Mouse (Mus musculus): ENCODE measurements around the gene Zc3h10. TPM values are rescaled to one million over a fixed set of nuclear protein-coding genes. Genes with fewer than 3 reads are reported as not detected.

Zc3h10 gene
- 4.0 and 4.5 TPM in 2 replicates for polyA plus RNA-seq (2012; rRNA removed)

DNA sequence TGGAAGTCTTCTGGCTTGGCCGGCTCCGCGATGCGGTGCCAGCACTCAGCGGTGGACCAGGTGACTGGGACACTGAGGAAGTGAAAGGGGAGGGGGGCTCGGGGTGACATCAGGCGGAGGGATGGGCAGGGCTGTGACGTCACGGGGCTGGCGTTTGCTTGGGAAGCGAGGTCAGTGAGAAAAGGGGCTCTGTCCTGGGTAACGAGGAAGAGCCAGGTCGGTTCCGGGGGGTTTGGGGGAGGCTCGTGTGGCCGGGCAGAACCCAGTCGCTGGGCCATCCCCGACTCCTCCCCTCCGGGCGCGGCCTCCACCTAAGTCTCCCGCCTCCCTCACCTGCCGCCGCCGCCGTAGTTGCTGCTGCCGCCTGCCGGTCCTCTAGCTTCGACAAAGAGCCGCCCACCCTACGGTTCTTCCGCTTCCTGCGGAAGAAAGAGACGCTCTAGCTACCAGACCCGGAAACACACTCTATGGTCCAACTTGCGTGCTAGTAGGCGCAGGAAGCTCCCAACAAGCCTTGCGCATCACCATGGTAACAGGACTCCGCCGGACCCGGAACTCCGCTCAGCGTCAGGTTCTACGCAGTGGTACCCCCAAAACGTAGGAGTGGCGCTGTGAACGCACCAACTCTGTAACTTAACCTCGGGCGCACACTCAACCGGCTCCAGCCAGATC is at the start of gene Zc3h10:
Zc3h10 (minus strand) TSS at position 414 of the 672 bp plus-strand sequence.

DNA sequence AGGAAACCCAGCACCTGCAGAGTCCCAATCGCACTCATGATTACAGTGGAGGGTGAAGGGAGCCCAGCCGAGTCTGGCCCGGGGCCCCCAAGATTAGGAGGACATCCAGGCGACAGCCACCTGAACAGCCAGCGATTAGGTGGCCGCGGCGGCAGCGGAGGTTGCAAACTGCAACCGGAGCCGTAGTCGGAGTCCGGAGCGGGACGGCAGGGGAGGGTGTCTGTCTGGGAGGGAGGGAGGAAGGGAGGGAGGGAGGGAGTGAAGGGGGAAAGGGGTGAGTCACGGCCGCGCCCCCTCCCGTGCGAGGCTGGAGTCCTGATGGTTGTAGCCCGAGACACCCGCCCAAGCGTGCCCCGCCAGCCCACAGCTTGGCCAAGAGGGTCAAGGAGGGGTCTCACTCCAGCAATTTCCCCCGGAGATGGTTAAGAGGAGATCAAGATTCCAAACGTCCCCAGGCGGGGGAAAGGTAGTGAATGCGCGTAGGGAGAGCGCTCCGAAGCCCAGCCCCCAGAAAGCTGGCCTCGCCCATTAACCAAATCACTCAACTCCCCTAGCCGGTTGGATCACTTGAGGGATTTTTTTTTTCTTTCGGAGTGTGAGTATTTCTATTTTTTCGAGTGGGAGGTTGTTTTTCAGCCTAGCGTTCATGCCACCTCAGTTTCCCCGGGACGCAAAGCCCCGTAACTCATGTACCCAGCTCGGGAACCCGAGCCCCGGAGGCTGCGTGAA is 42.1 kb upstream of the Zc3h10 start, which contains the start of gene Erbb3:
Erbb3 (minus strand) TSS at position 189 of the 729 bp plus-strand sequence.

DNA sequence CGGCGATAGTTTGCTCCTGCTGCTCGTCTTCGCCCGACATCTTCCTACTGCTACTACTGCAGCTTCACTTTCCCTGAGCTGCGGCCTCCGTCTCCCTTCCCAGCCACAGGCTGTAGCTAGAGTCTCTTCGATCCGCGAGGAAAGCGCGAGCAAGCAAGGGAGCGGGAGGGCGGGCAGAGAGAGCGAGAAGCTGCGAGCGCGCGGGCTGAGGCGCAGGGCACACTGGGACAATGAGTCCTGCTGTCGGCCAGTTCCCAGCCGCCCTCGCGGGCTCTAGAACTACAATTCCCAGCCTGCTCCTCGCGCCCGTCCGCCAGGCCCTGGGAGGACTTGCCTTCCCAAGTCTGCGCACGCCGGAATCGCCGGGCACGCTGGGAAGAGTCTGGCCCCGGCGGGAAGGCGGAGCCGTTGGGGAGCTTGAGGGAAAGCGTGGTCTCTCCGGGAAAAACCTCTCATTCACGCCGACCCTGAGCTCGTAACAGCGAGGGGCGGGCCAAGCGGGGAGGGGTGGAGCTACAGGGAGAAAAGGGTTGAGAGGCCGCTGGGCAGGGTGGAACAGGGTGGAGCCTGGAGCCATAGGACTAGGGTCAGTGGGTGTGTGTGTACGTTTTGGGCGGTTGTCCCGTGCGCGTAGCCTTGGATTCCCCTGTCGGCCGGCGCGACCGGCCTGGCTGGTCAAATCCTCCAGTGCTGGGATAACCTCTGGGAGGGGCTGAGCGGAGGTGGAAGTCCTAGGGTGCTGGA is 18.4 kb upstream of the Zc3h10 start, which contains the start of gene Pa2g4:
Pa2g4 (minus strand) TSS at position 200 of the 744 bp plus-strand sequence.

DNA sequence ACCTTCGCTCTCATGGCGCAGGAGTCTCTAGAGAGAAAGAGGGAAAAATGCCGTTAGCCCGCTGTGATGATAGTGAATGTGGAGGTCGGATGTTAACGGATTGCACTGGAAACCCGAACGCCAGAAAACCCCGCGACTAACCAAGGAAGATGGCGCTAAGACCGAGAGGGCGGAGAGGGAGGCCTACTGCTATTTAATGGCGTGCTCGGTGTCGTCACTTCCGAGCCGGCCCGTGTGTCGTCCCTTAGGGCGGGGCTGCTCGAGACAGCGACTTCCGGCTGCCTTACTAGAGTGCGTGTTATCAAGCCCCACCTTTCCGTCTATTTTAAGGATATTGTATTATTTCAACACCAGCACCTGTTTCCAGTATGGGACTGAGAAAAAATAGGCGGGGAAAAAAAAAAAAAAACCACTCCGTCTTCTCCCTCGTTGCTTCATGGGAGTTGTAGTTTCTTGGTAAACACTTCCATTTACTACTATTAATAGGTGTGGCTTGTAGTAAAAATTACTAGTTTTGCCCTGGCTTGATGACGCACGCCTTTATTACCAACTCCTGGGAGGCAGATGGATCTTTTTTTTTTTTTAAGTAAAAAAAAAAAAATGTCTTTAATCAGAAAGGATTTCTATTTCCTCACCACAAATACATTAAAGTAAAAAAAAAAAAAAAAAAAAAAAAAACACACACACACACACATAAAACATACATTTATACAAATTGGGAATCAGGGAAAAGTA is 1.5 kb upstream of the Zc3h10 start, which contains the start of gene Rpl41:
Rpl41 (minus strand) TSS at position 359 of the 735 bp plus-strand sequence.

DNA sequence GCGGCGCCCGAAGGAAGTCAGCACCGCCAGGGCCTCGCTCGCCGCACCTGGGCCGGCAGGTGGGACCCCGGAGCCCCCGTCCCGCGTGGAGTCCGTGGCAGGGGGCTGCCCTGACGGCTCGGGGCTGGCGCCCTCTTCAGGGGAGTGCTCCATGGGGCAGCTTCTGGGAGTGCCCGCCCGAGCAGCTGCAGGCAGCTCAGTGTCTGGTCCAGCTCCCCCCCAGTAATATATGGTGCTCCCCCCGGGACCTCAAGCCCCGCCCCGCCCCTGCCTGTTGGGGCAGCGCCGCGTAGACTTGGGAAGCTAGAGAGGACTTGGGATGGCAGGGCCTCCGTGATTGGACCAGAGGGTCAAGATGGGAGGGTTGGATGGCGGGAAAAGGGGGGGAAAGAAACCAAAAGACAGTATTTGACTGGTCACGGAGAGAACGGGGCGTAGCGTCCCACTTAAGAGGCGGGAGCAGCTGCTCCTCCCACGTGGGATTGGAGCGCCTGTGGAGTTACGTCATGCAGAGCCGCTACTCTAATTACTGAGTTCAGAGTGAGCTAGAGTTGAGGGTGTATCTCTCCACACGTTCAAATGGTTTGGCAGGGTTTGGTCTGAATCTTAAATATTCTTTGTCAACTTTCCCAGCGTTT is 21.8 kb downstream of the Zc3h10 start, which contains the start of gene Esyt1:
Esyt1 (minus strand) TSS at position 201 of the 638 bp plus-strand sequence.

DNA sequence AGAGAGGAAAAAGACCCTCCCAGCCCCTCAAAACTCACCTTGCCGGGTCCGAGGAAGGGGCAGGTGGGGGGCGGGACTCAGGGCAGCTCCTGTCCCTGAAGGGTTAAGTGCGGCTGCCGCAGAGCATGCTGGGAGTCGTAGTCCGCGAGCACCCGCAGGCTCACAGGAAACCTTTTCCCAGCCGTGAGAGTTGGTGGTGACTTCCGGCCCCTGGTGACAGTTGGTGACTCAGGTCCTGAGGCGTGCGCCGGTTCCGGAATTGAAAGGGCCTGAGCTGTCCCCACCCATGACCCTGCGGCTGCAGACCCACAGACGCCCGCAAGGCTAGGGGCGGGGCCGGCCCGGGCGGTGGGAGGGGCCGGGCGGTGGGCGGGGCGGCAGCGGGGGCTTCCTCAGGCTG is 49.0 kb downstream of the Zc3h10 start, which contains the start of gene Myl6b:
Myl6b (minus strand) TSS at position 96 of the 400 bp plus-strand sequence.

DNA sequence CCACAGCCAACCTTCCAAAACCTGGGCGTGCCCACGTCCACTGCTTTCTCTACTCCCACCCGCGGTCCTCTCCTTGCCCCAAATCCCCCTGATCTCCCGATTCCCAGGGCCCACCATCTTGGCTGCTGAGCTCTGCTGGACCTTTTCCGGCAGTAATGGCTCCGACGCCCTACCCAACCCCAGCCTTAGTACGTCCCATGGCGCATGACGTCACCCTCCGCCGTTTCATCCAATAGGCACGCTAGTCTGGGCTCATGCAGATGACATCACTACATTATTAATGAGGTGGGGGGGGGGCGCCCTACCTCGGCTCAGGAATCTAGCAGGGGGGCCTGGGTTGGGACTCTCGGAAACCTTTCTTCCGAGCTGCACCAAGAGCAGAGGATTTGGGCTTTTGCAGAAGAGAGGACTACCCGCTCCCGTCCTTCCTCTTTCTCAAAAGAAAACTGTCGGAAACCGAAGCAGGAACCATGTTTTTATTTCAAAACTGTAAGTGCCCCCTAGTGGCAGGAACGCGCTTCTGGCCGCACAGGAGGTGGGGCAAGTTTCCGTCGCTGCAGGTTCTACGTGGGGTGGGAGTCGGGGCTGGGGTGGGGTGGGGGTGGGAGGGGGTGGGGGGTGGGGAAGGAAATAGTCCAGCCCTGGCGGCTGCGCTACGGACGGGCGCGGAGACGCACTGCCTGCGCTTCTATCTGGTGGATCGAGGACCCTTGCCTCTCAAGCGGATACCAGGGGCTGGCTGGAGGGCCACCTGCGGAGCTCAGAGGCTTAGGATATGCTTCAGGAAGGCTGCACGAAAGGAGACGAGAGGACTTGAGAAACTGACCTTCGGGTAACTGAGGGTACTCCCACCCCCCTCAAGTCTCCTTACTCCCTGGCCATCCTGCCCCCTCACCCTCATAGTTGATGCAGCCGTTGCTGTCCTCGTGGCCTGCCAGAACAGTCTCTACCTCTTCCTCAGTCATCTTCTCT is 53.6 kb downstream of the Zc3h10 start, which contains the start of gene Myl6:
Myl6 (minus strand) TSS at position 451 of the 972 bp plus-strand sequence.

Other genes starting within 250 kb of the Zc3h10 start
- 0.03 and 0.06 TPM in 2 replicates for gene Il23a, start 249.0 kb downstream of the Zc3h10 start, polyA plus RNA-seq (2012; rRNA removed)
- 13.6 and 15.8 TPM in 2 replicates for gene Pan2, start 244.4 kb downstream of the Zc3h10 start, polyA plus RNA-seq (2012; rRNA removed)
- 57.3 and 69.2 TPM in 2 replicates for gene Cnpy2, start 225.3 kb downstream of the Zc3h10 start, polyA plus RNA-seq (2012; rRNA removed)
- 59.5 and 64.0 TPM in 2 replicates for gene Cs, start 210.0 kb downstream of the Zc3h10 start, polyA plus RNA-seq (2012; rRNA removed)
- gene Coq10a, start 178.8 kb downstream of the Zc3h10 start, polyA plus RNA-seq (2012; rRNA removed) = 10.3 and 10.8 TPM in 2 replicates
- 4.4 and 6.2 TPM in 2 replicates for gene Ankrd52, start 170.7 kb downstream of the Zc3h10 start, polyA plus RNA-seq (2012; rRNA removed)
- gene Slc39a5, start 146.5 kb downstream of the Zc3h10 start, polyA plus RNA-seq (2012; rRNA removed) = 99.5 and 112 TPM in 2 replicates
- gene Nabp2, start 136.3 kb downstream of the Zc3h10 start, polyA plus RNA-seq (2012; rRNA removed) = 16.8 and 18.7 TPM in 2 replicates
- gene Rnf41, start 136.1 kb downstream of the Zc3h10 start, polyA plus RNA-seq (2012; rRNA removed) = 7.0 and 8.3 TPM in 2 replicates
- 25.6 and 31.2 TPM in 2 replicates for gene Smarcc2, start 88.5 kb downstream of the Zc3h10 start, polyA plus RNA-seq (2012; rRNA removed)
- gene Myl6, start 53.6 kb downstream of the Zc3h10 start, polyA plus RNA-seq (2012; rRNA removed) = 627 and 720 TPM in 2 replicates
- 0.53 and 0.67 TPM in 2 replicates for gene Myl6b, start 49.1 kb downstream of the Zc3h10 start, polyA plus RNA-seq (2012; rRNA removed)
- 10.8 and 12.1 TPM in 2 replicates for gene Esyt1, start 21.9 kb downstream of the Zc3h10 start, polyA plus RNA-seq (2012; rRNA removed)
- gene Rpl41, start 1.5 kb upstream of the Zc3h10 start, polyA plus RNA-seq (2012; rRNA removed) = 1,648 and 2,151 TPM in 2 replicates
- 67.0 and 72.0 TPM in 2 replicates for gene Pa2g4, start 18.2 kb upstream of the Zc3h10 start, polyA plus RNA-seq (2012; rRNA removed)
- 7.5 and 8.2 TPM in 2 replicates for gene Erbb3, start 41.9 kb upstream of the Zc3h10 start, polyA plus RNA-seq (2012; rRNA removed)
- gene Rps26, start 79.0 kb upstream of the Zc3h10 start, polyA plus RNA-seq (2012; rRNA removed) = 667 and 775 TPM in 2 replicates
- gene Ikzf4, start 98.2 kb upstream of the Zc3h10 start, polyA plus RNA-seq (2012; rRNA removed) = 0.72 and 1.2 TPM in 2 replicates
- gene Suox, start 126.3 kb upstream of the Zc3h10 start, polyA plus RNA-seq (2012; rRNA removed) = 6.8 and 8.7 TPM in 2 replicates
- 32.7 and 34.3 TPM in 2 replicates for gene Rab5b, start 148.5 kb upstream of the Zc3h10 start, polyA plus RNA-seq (2012; rRNA removed)
- 0.49 and 0.59 TPM in 2 replicates for gene Pmel, start 156.4 kb upstream of the Zc3h10 start, polyA plus RNA-seq (2012; rRNA removed)
- gene Cdk2, start 157.3 kb upstream of the Zc3h10 start, polyA plus RNA-seq (2012; rRNA removed) = 31.5 and 32.7 TPM in 2 replicates
- 4.4 and 4.6 TPM in 2 replicates for gene Dgka, start 197.1 kb upstream of the Zc3h10 start, polyA plus RNA-seq (2012; rRNA removed)
- 15.6 and 15.9 TPM in 2 replicates for gene Pym1, start 200.1 kb upstream of the Zc3h10 start, polyA plus RNA-seq (2012; rRNA removed)
- gene Mmp19, start 243.1 kb upstream of the Zc3h10 start, polyA plus RNA-seq (2012; rRNA removed) = 11.1 and 11.9 TPM in 2 replicates

Measured in liver, embryonic 18 days (tissue).